Mouse (Mus musculus) midbrain, embryonic 13.5 days (tissue): ENCODE measurements around the gene Olfr455. TPM values are rescaled to one million over a fixed set of nuclear protein-coding genes. Genes with fewer than 3 reads are reported as not detected.

ENCODE experiments used
- polyA plus RNA-seq: library from polyadenylated mRNA; unstranded; fragments of >200 nt; fragmentation: Nextera tagmentation; extraction: Ambion mirVana; gene quantifications from 2 replicates; pipeline ENCODE4 v1.2.1, GENCODE M21; 2015

The Olfr455 gene
- polyA plus RNA-seq, 1 experiment from 2014 or later = not detected

Other genes with a start within 250 kb of the Olfr455 start
- 5.4 and 5.7 TPM in 2 replicates for gene Fam131b, start 222.9 kb downstream of the Olfr455 start, polyA plus RNA-seq
- gene Zyx, start 198.0 kb downstream of the Olfr455 start, polyA plus RNA-seq = 43.2 and 46.2 TPM in 2 replicates
- gene Epha1, start 174.3 kb downstream of the Olfr455 start, polyA plus RNA-seq = 0.24 TPM in 2 replicates
- gene Tas2r143, start 147.3 kb downstream of the Olfr455 start, polyA plus RNA-seq = not detected in 2 replicates
- not detected in 2 replicates for gene Tas2r135, start 142.2 kb downstream of the Olfr455 start, polyA plus RNA-seq
- gene Tas2r126, start 113.1 kb downstream of the Olfr455 start, polyA plus RNA-seq = not detected in 2 replicates
- gene Olfr458, start 82.4 kb downstream of the Olfr455 start, polyA plus RNA-seq = not detected in 2 replicates
- not detected in 2 replicates for gene Olfr457, start 71.3 kb downstream of the Olfr455 start, polyA plus RNA-seq
- not detected in 2 replicates for gene Olfr456, start 60.4 kb downstream of the Olfr455 start, polyA plus RNA-seq
- gene Tcaf3, start 50.1 kb upstream of the Olfr455 start, polyA plus RNA-seq = not detected in 2 replicates
- gene Tcaf2, start 97.7 kb upstream of the Olfr455 start, polyA plus RNA-seq = 1.9 and 2.3 TPM in 2 replicates
- gene Tcaf1, start 162.5 kb upstream of the Olfr455 start, polyA plus RNA-seq = 246 and 247 TPM in 2 replicates
- not detected in 2 replicates for gene Olfr453, start 191.8 kb upstream of the Olfr455 start, polyA plus RNA-seq
- gene Olfr38, start 208.8 kb upstream of the Olfr455 start, polyA plus RNA-seq = not detected in 2 replicates
- gene Olfr452, start 237.5 kb upstream of the Olfr455 start, polyA plus RNA-seq = not detected in 2 replicates